Mouse (Mus musculus) CH12.LX (cell line): ENCODE measurements around the gene Siae. TPM values are rescaled to one million over a fixed set of nuclear protein-coding genes. Genes with fewer than 3 reads are reported as not detected.

Source experiments
- DNase-seq: peaks from one replicate; pipeline ENCODE4 v3.0.0-alpha.2; 2013; ENCODE audit errors: extremely low read depth
- H3K27ac ChIP-seq: 2 replicates; pipeline ENCODE4 v1.5.1; 2012; ENCODE audit warnings: low read depth, mild to moderate bottlenecking, control low read depth, moderate library complexity; ENCODE audit not compliant: insufficient read depth
- H3K27me3 ChIP-seq: replicated peaks from 2 replicates; pipeline ENCODE3; 2012; ENCODE audit warnings: inconsistent platforms
- H3K36me3 ChIP-seq, 2 experiments: replicated peaks in 1 of 2; 2 replicates each; pipeline versions ENCODE3 to v1.6.1; 2012; ENCODE audit warnings: inconsistent platforms in 1 of 2, low read length in 1 of 2, mild to moderate bottlenecking in 1 of 2, mixed read lengths in 1 of 2, moderate library complexity in 1 of 2; ENCODE audit not compliant: control insufficient read depth in 1 of 2, insufficient read depth in 1 of 2
- H3K4me1 ChIP-seq, 2 experiments: 2 replicates each; pipeline ENCODE4 v1.6.1; 2012; ENCODE audit warnings: inconsistent platforms in 1 of 2, moderate library complexity in 1 of 2; ENCODE audit not compliant: insufficient read depth in 2 of 2, control insufficient read depth in 1 of 2
- H3K4me2 ChIP-seq: 2 replicates; pipeline ENCODE4 v1.6.1; 2012; ENCODE audit warnings: low read depth, mild to moderate bottlenecking, control low read depth; ENCODE audit not compliant: poor library complexity, insufficient read depth, severe bottlenecking
- H3K4me3 ChIP-seq, 3 experiments: fragments of 150-350 bp in 1 of 3; sonication (generic) in 1 of 3; replicated peaks in 1 of 3; 2 replicates each; pipeline versions ENCODE3 to v1.5.1; 2011 to 2012; ENCODE audit warnings: low read depth in 2 of 3, low read length in 2 of 3, mild to moderate bottlenecking in 2 of 3, moderate library complexity in 2 of 3, control low read depth in 1 of 3, improper control_type of control experiment in 1 of 3, inconsistent platforms in 1 of 3, mixed read lengths in 1 of 3; ENCODE audit not compliant: poor library complexity in 1 of 3
- H3K79me2 ChIP-seq: replicated peaks from 2 replicates; pipeline ENCODE4 v1.6.1; 2012; ENCODE audit warnings: mild to moderate bottlenecking, moderate library complexity; ENCODE audit not compliant: control insufficient read depth, poor library complexity, insufficient read depth, severe bottlenecking; ENCODE audit errors: extremely low read depth
- H3K9ac ChIP-seq: 2 replicates; pipeline ENCODE4 v1.6.1; 2012; ENCODE audit warnings: low read depth, mild to moderate bottlenecking, control low read depth, moderate library complexity; ENCODE audit not compliant: insufficient read depth
- H3K9me3 ChIP-seq: replicated peaks from 2 replicates; pipeline ENCODE3; 2012; ENCODE audit warnings: low read length, inconsistent platforms, mixed read lengths
- CHD1 ChIP-seq: IDR thresholded peaks from 2 replicates; pipeline ENCODE4 v1.6.1; 2012; ENCODE audit warnings: low read depth, low read length, improper control_type of control experiment, inconsistent platforms
- CTCF ChIP-seq, 2 experiments: IDR thresholded peaks in 1 of 2; conservative IDR thresholded peaks in 1 of 2; 2 replicates each; pipeline ENCODE4 v1.5.1; 2011 to 2012; ENCODE audit warnings: low read depth in 2 of 2, low read length in 2 of 2, improper control_type of control experiment in 1 of 2, inconsistent platforms in 1 of 2, mild to moderate bottlenecking in 1 of 2, moderate library complexity in 1 of 2
- ELF1 ChIP-seq: IDR thresholded peaks from 2 replicates; pipeline ENCODE4 v1.6.1; 2014; ENCODE audit warnings: low read depth, mild to moderate bottlenecking, inconsistent platforms, low read length, improper control_type of control experiment
- EP300 ChIP-seq: IDR thresholded peaks from 2 replicates; pipeline ENCODE4 v1.6.1; 2011; ENCODE audit warnings: low read length, improper control_type of control experiment
- HCFC1 ChIP-seq: IDR thresholded peaks from 2 replicates; pipeline ENCODE4 v1.6.1; 2012; ENCODE audit warnings: low read depth, mild to moderate bottlenecking, inconsistent platforms, low read length, improper control_type of control experiment
- JUN ChIP-seq: IDR thresholded peaks from 2 replicates; pipeline ENCODE4 v1.6.1; 2011; ENCODE audit warnings: low read depth, mild to moderate bottlenecking, low read length, improper control_type of control experiment, moderate library complexity; ENCODE audit not compliant: insufficient read depth
- JUND ChIP-seq: conservative IDR thresholded peaks from 2 replicates; pipeline ENCODE4 v1.6.1; 2011; ENCODE audit warnings: low read depth, low read length, improper control_type of control experiment
- KAT2A ChIP-seq: IDR thresholded peaks from 2 replicates; pipeline ENCODE4 v1.6.1; 2012; ENCODE audit warnings: low read length, improper control_type of control experiment, inconsistent platforms; ENCODE audit not compliant: insufficient replicate concordance
- MAFK ChIP-seq: IDR thresholded peaks from 2 replicates; pipeline ENCODE4 v1.6.1; 2011; ENCODE audit warnings: low read length, improper control_type of control experiment; ENCODE audit not compliant: insufficient replicate concordance
- MAX ChIP-seq: IDR thresholded peaks from 2 replicates; pipeline ENCODE4 v1.6.1; 2011; ENCODE audit warnings: low read length, improper control_type of control experiment
- NRF1 ChIP-seq: IDR thresholded peaks from 2 replicates; pipeline ENCODE4 v1.6.1; 2014; ENCODE audit warnings: low read depth, mild to moderate bottlenecking, inconsistent platforms, low read length, improper control_type of control experiment, moderate library complexity
- PAX5 ChIP-seq: IDR thresholded peaks from 2 replicates; pipeline ENCODE4 v1.6.1; 2012; ENCODE audit warnings: low read length, inconsistent platforms, mixed read lengths
- RCOR1 ChIP-seq: conservative IDR thresholded peaks from 2 replicates; pipeline ENCODE4 v1.6.1; 2012; ENCODE audit warnings: low read depth, mild to moderate bottlenecking, inconsistent platforms, low read length, improper control_type of control experiment
- SIN3A ChIP-seq: IDR thresholded peaks from 2 replicates; pipeline ENCODE4 v1.6.1; 2012; ENCODE audit warnings: low read length, improper control_type of control experiment, inconsistent platforms
- TCF12 ChIP-seq: IDR thresholded peaks from 2 replicates; pipeline ENCODE4 v1.6.1; 2014; ENCODE audit warnings: low read depth, mild to moderate bottlenecking, inconsistent platforms, low read length, improper control_type of control experiment
- UBTF ChIP-seq: IDR thresholded peaks from 2 replicates; pipeline ENCODE4 v1.6.1; 2012; ENCODE audit warnings: low read depth, mild to moderate bottlenecking, inconsistent platforms, low read length, improper control_type of control experiment, moderate library complexity
- USF2 ChIP-seq: conservative IDR thresholded peaks from 2 replicates; pipeline ENCODE4 v1.6.1; 2011; ENCODE audit warnings: low read depth, low read length, improper control_type of control experiment
- ZKSCAN1 ChIP-seq: IDR thresholded peaks from 2 replicates; pipeline ENCODE4 v1.6.1; 2012; ENCODE audit warnings: low read depth, inconsistent platforms, low read length, improper control_type of control experiment, borderline replicate concordance
- ZMIZ1 ChIP-seq: IDR thresholded peaks from 2 replicates; pipeline ENCODE4 v1.6.1; 2012; ENCODE audit warnings: low read depth, mild to moderate bottlenecking, inconsistent platforms, low read length, improper control_type of control experiment
- ZNF384 ChIP-seq: IDR thresholded peaks from 2 replicates; pipeline ENCODE4 v1.6.1; 2012; ENCODE audit warnings: low read depth, low read length, improper control_type of control experiment, inconsistent platforms
- dilution Hi-C: fragments of 300-500 bp; cut with MboI; formaldehyde crosslinking; loops from 2 replicates; pipeline ENCODE4 v1.14.3; 2020; ENCODE audit warnings: low sequenced_read_pairs; ENCODE audit not compliant: extremely low pct_unique_long_range_greater_than_20kb, extremely low pct_ligation_motif_present
- in situ Hi-C: fragments of 300-500 bp; cut with MboI; formaldehyde crosslinking; loops from 3 replicates; pipeline ENCODE4 v1.14.3; 2019; ENCODE audit warnings: low sequenced_read_pairs, low pct_ligation_motif_present, low pct_unique_long_range_greater_than_20kb, mixed read lengths
- polyA plus RNA-seq: library from polyadenylated mRNA; unstranded; fragments of >175 nt; gene quantifications from 2 replicates; pipeline ENCODE4 v1.2.1, GENCODE M21; 2012; ENCODE audit warnings: low read depth; ENCODE audit not compliant: insufficient read length
- total RNA-seq, 2 experiments: library from RNA; depleted of rRNA; stranded (reverse); fragments of 300-350 nt in 1 of 2; fragments of >200 nt in 1 of 2; gene quantifications; 2 replicates each; pipeline ENCODE4 v1.2.3; 2012 to 2014

The Siae gene
- total and polyA plus RNA-seq, 3 experiments, result 6.2 to 8.6 (median 7.9) TPM

- no peaks in the 10 kb centered on the region for H3K9me3 ChIP-seq
- H3K27me3 ChIP-seq, result no peaks in the 10 kb centered on the region
- no peak overlapping the region for H3K27ac ChIP-seq
- no peak for DNase-seq
- dilution Hi-C loops (no loop called here), in situ Hi-C loops (no loop called here)
- H3K4me3 ChIP-seq, result no peak overlapping the region
- H3K9ac ChIP-seq, result no peak overlapping the region
- TF ChIP-seq RCOR1 (no peak), MAX (no peak), HCFC1 (no peak), ZNF384 (no peak), ZKSCAN1 (no peak), ZMIZ1 (no peak), USF2 (no peak), UBTF (no peak), CHD1 (no peak), JUND (no peak), NRF1 (no peak), KAT2A (no peak), MAFK (no peak)
- H3K36me3 ChIP-seq, result no peaks in the 10 kb centered on the region
- no peak overlapping the region for H3K4me2 ChIP-seq
- peaks cover 0 to 8% of the 10 kb centered on the region in 2 experiments; a peak in 1 of 4 replicates for H3K4me1 ChIP-seq
- H3K79me2 ChIP-seq, result no peaks in the 10 kb centered on the region
These were observed 45.2 kb downstream of the Siae start for GRCm38 (mm10) chr9:37600538-37601205.

- Histone ChIP-seq H3K79me2 (no peaks in the 10 kb centered on the region), H3K9ac (no peak overlapping the region)
- in situ Hi-C loops, result no loop called here
- DNase-seq, result no peak
- TF ChIP-seq ELF1, result no peak
- TF ChIP-seq EP300, result no peak
- TF ChIP-seq SIN3A, result no peak
- TF ChIP-seq USF2, result no peak
- TF ChIP-seq NRF1, result no peak
- no peak for TF ChIP-seq MAFK
- TF ChIP-seq MAX, result no peak
- no peak for TF ChIP-seq PAX5
- no peak for TF ChIP-seq CTCF (conservative IDR thresholded peaks at IDR 0.05 in 1 of 2, IDR thresholded peaks at IDR 0.05 in 1 of 2; ENCODE audit: low read depth in 2 of 2, low read length in 2 of 2)
- no peak for TF ChIP-seq JUN
- no peak for TF ChIP-seq KAT2A
- no peak for TF ChIP-seq TCF12
- TF ChIP-seq, all 38 proteins: peak for 0
- no peaks in the 10 kb centered on the region for H3K4me1 ChIP-seq
- dilution Hi-C loops, result no loop called here
- H3K4me2 ChIP-seq, result no peak overlapping the region
- no peak overlapping the region for H3K4me3 ChIP-seq
- no peaks in the 10 kb centered on the region for H3K9me3 ChIP-seq
- no peaks in the 10 kb centered on the region for H3K36me3 ChIP-seq
- H3K27me3 ChIP-seq, result no peaks in the 10 kb centered on the region
- H3K27ac ChIP-seq, result no peak overlapping the region
These were observed 49.6 kb downstream of the Siae start for GRCm38 (mm10) chr9:37605089-37605488.
